Mouse (Mus musculus) bone marrow, adult 2 months (tissue): Measurements from ENCODE around the gene Zkscan5. TPM values are rescaled to one million over a fixed set of nuclear protein-coding genes. Genes with fewer than 3 reads are reported as not detected.

ENCODE experiments used
- H3K27ac ChIP-seq: fragments of 200-500 bp; 2 replicates; pipeline ENCODE4 v1.5.1; 2012; ENCODE audit warnings: low read depth, mild to moderate bottlenecking, control low read depth, inconsistent platforms, low read length; ENCODE audit not compliant: control insufficient read depth, poor library complexity, insufficient read depth
- H3K4me1 ChIP-seq: fragments of 200-500 bp; 2 replicates; pipeline ENCODE4 v1.6.1; 2011; ENCODE audit warnings: low read length; ENCODE audit not compliant: control insufficient read depth, insufficient read depth
- H3K4me3 ChIP-seq: fragments of 200-500 bp; replicated peaks from 2 replicates; pipeline ENCODE3; 2011; ENCODE audit warnings: mild to moderate bottlenecking, low read depth, low read length, control low read depth; ENCODE audit not compliant: control insufficient read depth
- CTCF ChIP-seq: fragments of 200-500 bp; IDR thresholded peaks from 2 replicates; pipeline ENCODE4 v1.5.1; 2011; ENCODE audit warnings: low read length, control low read depth; ENCODE audit not compliant: control insufficient read depth, insufficient read depth
- POLR2A ChIP-seq: fragments of 200-500 bp; IDR thresholded peaks from 2 replicates; pipeline ENCODE4 v1.6.1; 2011; ENCODE audit warnings: low read depth, mild to moderate bottlenecking, control low read depth, low read length, borderline replicate concordance; ENCODE audit not compliant: control insufficient read depth
- WGBS: fragments of 180-500 bp; shearing (Covaris S2); methylation state at CpG from one replicate; pipeline ENCODE4 v1.1.7; 2018; 5-methylcytosine and 5-hydroxymethylcytosine counted together
- polyA plus RNA-seq: library from polyadenylated mRNA; stranded (reverse); fragments of >200 nt; gene quantifications from 2 replicates; pipeline ENCODE4 v1.2.4, GENCODE M21; 2011; ENCODE audit warnings: low replicate concordance; ENCODE audit not compliant: missing spikeins, insufficient read depth, insufficient read length

Zkscan5 gene
- 3.4 and 5.1 TPM in 2 replicates for polyA plus RNA-seq

DNA sequence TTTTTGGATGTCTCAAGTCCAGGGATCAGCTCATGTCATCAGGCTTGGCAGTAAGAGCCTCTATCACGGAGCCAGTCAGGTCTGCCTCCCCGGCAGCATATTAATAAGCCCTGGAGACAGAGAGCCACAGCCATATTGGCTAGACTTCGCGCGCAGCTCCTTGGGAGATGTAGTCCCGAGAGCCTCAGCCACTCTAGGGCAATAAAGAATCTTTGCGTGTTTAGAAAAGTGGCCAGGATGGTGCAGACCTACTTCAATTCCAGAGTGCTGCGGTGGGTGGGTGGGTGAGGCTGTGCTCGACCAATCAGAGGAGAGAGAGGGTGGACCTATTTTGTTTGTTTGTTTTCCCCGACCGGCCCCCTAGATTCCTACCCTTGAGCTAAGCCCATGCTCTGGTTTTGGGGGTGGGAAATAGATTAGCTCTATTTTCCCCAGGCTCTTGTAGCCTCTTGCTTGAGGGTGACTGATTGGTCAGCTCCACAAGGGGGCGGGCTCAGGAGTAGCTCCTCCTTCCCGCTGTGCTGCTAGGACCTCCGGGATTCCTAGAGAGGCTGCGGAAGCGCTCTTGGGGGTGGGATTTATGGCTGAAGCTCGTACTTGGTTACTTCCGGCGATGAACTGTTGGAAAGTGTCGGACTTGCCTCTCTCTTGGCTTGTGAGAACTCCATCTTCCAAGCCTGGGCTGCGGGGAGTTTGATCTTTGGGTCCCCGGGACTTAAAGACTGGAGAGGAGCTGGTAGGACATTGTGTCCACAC, at the start of gene Zkscan5:
TSS of gene Zkscan5 (plus strand) at position 627 of the 756 bp plus-strand sequence.
- under 1% methylated on average over 22 of the region's 22 CpGs for WGBS

DNA sequence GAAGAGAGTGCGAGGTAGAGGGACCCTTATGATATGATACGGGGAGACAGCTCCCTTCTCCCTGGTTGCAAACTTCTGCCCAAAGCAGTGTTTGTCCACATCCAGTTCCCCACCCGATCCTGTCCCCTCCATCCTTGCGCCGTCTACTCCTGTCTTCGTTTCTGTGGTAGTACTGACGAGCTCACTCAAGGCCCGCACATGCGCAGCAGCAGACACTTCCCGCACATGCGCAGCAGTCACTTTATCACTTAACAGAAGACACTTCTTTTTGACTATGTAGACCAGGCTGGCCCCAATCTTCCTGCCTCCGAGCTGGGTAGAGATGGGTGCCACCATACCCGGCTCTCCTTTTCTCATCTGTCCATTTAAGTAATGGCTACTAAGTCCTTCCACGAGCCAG, 43.0 kb upstream of the Zkscan5 start:
- TF ChIP-seq CTCF (no peak), POLR2A (no peak)
- Histone ChIP-seq H3K4me1 (no peaks in the 10 kb centered on the region), H3K4me3 (no peak overlapping the region), H3K27ac (no peak overlapping the region)
- 93% methylated on average over 14 of the region's 14 CpGs for WGBS

More for the DNA sequence above, at the start of gene Zkscan5:
- peaks cover 1% of the 10 kb centered on the region for H3K4me1 ChIP-seq
- TF ChIP-seq CTCF: no peak
- no peak for TF ChIP-seq POLR2A
- peak within 1 kb of the TSS; percentile 92 for H3K4me3 ChIP-seq
- H3K27ac ChIP-seq: peak within 1 kb of the TSS; percentile 67

DNA sequence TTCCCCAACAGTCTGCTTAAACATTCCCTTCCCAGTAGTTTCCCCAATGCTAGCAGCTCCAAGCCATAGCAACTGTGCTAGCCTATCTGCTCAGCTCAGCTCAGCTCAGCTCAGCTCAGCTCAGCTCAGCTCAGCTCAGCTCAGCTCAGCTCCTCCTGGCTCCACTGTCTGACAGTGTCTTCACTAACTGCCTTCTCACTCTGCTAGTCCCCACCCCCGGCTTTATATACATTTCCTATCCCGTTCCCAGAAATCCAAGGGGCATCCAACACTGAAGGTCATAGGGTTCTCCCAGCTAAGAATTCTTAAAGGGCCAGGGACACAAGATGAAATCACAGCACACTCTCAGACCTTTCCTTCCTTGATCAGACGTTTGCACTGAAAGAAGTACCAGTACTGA, 39.7 kb upstream of the Zkscan5 start:
- no peak overlapping the region for H3K27ac ChIP-seq
- TF ChIP-seq CTCF (no peak), POLR2A (no peak)
- H3K4me1 ChIP-seq: peaks cover 2% of the 10 kb centered on the region; the same call in 1 of the 2 replicates
- no peak overlapping the region for H3K4me3 ChIP-seq
- 82% methylated on average over 3 of the region's 3 CpGs for WGBS

DNA sequence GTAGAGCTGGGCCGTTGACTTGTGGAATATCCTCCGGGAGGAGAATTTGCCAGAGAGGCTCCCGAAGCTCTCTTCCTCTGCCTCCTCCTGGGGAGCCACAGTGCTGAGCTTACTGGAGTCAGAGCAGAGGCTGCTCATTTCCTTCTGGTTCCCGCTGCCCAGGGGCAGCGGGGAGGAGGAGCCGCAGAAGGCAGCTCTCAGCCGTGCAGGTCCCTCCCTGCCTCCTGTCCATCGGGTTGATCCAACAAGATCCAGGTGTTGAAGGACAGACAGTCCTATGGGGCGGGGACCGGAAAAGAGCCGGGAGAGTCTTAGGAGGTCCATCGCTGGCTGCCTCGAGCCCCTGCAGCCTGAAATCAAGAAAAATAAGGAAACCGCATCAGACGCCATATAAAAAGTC, 39.2 kb upstream of the Zkscan5 start:
- Histone ChIP-seq H3K4me3 (no peak overlapping the region), H3K4me1 (peaks cover 2% of the 10 kb centered on the region; the same call in 1 of the 2 replicates), H3K27ac (no peak overlapping the region)
- no peak for TF ChIP-seq CTCF
- TF ChIP-seq POLR2A: no peak
- whole genome bisulfite sequencing: 93% methylated on average over 15 of the region's 15 CpGs

DNA sequence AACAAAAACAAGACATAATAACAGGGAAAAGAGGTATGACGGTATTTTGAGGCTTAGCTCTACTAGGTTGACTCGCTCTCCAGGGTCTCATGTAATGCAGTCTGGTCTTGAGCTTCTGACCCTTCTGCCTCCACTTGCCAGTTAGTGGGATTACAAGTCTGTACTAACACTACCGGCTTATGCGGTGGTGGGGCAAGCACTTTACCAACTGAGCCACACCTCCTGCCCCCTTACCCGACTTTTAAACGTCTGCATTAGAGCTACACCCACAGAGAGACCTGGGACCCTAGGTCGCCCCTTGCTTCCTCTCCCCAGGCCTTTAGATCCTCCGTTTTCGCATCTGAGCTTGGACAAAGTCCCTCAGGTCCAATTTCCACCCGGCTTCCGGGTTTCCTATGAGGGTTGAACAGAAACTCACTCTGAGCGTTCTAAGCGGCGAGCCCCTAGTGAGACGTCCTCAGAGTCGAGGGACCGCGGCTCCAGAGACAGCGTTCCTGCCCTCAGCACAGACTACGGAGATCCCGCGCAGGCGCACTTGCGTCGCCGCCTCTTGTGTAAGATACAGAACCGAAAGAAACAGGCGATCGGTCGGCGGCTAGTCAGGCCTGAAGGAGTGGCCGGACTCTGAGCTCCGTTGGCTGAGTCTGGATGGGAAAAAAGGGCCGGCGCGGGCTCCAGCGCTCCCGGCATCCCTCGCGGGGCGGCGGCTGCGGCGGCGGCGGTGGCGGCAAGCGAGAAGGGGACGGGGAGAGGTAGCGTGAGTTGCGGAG, 37.6 kb upstream of the Zkscan5 start, which contains the start of the genes Ptcd1 and Cpsf4:
TSS of gene Ptcd1 (minus strand) at position 573 of the 770 bp plus-strand sequence.
TSS of gene Cpsf4 (plus strand) at position 678 of the 770 bp plus-strand sequence.
- Histone ChIP-seq H3K27ac (peak within 1 kb of the TSS; percentile 83), H3K4me3 (peak within 1 kb of the TSS; percentile 92), H3K4me1 (peaks cover 2% of the 10 kb centered on the region; the same call in 1 of the 2 replicates)
- under 1% methylated on average over 51 of the region's 51 CpGs for WGBS
- TF ChIP-seq CTCF (no peak), POLR2A (peak; percentile 67; the same call in 1 of the 2 replicates)

DNA sequence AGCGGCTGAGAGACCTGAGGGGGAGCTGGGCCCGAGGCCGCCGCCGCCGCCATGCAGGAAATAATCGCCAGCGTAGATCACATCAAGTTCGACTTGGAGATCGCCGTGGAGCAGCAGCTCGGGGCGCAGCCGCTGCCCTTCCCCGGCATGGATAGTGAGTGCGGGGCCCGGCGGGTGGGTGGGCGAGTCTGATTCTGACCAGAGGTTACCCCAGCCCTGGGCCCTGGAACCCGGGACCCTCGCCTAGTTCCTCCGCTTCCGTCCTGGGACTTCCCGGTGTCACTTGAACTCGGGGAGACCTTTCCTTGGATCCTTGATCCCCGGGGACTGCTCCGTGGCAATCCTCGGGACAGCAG, 37.1 kb upstream of the Zkscan5 start:
- Histone ChIP-seq H3K4me3 (peak overlapping the region; percentile 92), H3K27ac (peak overlapping the region; percentile 64), H3K4me1 (peaks cover 2% of the 10 kb centered on the region; the same call in 1 of the 2 replicates)
- TF ChIP-seq POLR2A (no peak), CTCF (no peak)
- under 1% methylated on average over 28 of the region's 28 CpGs for WGBS

DNA sequence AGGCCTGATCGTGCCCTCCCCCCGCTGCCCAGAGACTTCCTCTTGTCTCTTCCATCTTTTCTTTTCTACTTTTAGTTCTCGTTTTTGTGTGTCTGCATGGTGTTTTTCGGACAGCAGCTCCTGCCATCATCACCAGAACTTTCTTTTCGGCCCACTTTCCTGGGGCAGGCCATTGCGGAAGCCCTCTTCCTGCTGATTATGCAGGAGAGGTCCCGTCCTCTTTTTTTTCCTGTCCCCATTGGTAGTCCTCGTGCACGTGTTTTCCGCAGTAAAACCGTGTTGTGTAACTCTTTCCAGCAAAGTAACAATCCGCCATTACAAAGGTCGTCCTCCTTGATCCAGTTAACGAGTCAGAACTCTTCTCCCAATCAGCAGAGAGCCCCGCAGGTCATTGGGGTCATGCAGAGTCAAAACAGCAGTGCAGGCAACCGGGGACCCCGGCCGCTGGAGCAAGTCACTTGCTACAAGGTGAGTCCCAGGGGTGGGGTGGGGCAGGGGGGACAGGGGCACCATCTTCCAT, 25.8 kb upstream of the Zkscan5 start:
- H3K4me1 ChIP-seq: no peaks in the 10 kb centered on the region
- TF ChIP-seq CTCF (no peak), POLR2A (no peak)
- no peak overlapping the region for H3K4me3 ChIP-seq
- peak overlapping the region; percentile 1; the same call in 1 of the 2 replicates for H3K27ac ChIP-seq
- WGBS: 76% methylated on average over 18 of the region's 18 CpGs

DNA sequence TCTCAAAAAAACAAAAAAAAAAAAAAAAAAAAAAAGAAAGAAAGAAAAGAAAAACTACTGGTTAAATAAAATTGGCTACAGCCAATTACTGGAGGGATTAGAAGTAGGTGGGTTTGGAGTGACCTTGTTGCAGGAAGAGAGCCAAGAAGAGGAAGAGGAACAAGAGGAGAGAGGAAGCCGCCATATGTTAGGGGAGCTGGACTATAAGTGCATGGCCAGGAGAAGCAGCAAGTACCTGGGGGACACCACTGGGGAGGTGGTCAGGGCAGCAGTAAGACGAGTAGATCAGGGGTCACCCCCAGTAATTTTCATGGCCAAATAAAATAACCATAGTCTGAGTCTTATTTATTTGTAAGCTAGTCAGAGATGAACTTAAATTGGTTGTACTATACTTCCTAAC, 19.1 kb upstream of the Zkscan5 start:
- Histone ChIP-seq H3K27ac (no peak overlapping the region), H3K4me1 (no peaks in the 10 kb centered on the region), H3K4me3 (no peak overlapping the region)
- WGBS: 60% methylated on average over 2 of the region's 2 CpGs
- TF ChIP-seq POLR2A: no peak
- no peak for TF ChIP-seq CTCF
